Mouse (Mus musculus) embryo, embryonic 10.5 days (tissue): Measurements from ENCODE around the gene Adamts7.

ENCODE experiments used
- DNase-seq: peaks from one replicate; pipeline ENCODE4 v3.0.0-alpha.2; 2015; ENCODE audit warnings: low spot score

Adamts7 gene

GRCm38 (mm10) chr9:90162926-90163748 is at the start of gene Adamts7:
TSS of gene Adamts7 (plus strand) at chr9:90163069.
- peak; percentile 71 for DNase-seq

- peak; percentile 23 for DNase-seq
Observed at GRCm38 (mm10) chr9:90113151-90113550, 49.7 kb upstream of the Adamts7 start.

GRCm38 (mm10) chr9:90113651-90114566 is 49.0 kb upstream of the Adamts7 start:
- peak; percentile 87 for DNase-seq

GRCm38 (mm10) chr9:90114567-90115307 is 48.1 kb upstream of the Adamts7 start, which contains the start of gene Morf4l1:
TSS of gene Morf4l1 (minus strand) at chr9:90114774.
- peak; percentile 96 for DNase-seq

GRCm38 (mm10) chr9:90115308-90115700 is 47.6 kb upstream of the Adamts7 start:
- DNase-seq, result no peak

- DNase-seq, result no peak
Observed at GRCm38 (mm10) chr9:90117234-90117633, 45.6 kb upstream of the Adamts7 start.

GRCm38 (mm10) chr9:90122246-90122740 is 40.6 kb upstream of the Adamts7 start:
- DNase-seq, result no peak

GRCm38 (mm10) chr9:90124156-90124872 is 38.6 kb upstream of the Adamts7 start:
- no peak for DNase-seq

GRCm38 (mm10) chr9:90124873-90125245 is 38.0 kb upstream of the Adamts7 start:
- peak; percentile 33 for DNase-seq

GRCm38 (mm10) chr9:90125416-90126099 is 37.3 kb upstream of the Adamts7 start:
- DNase-seq, result peak; percentile 55

- DNase-seq, result peak; percentile 90
Observed at GRCm38 (mm10) chr9:90126260-90127010, 36.4 kb upstream of the Adamts7 start.

GRCm38 (mm10) chr9:90127146-90127545 is 35.7 kb upstream of the Adamts7 start:
- no peak for DNase-seq

GRCm38 (mm10) chr9:90128636-90129201 is 34.1 kb upstream of the Adamts7 start:
- no peak for DNase-seq

- no peak for DNase-seq
Observed at GRCm38 (mm10) chr9:90133562-90134355, 29.1 kb upstream of the Adamts7 start.

GRCm38 (mm10) chr9:90135466-90135865 is 27.4 kb upstream of the Adamts7 start:
- no peak for DNase-seq

GRCm38 (mm10) chr9:90135963-90136677 is 26.7 kb upstream of the Adamts7 start:
- no peak for DNase-seq

GRCm38 (mm10) chr9:90136678-90136965 is 26.2 kb upstream of the Adamts7 start:
- DNase-seq, result no peak

GRCm38 (mm10) chr9:90145788-90146187 is 17.1 kb upstream of the Adamts7 start:
- no peak for DNase-seq
